Mouse (Mus musculus) CH12.LX (cell line): ENCODE measurements around the gene Atp5l.

ENCODE experiments used
- CTCF ChIP-seq, 2 experiments: IDR thresholded peaks in 1 of 2; conservative IDR thresholded peaks in 1 of 2; 2 replicates each; pipeline ENCODE4 v1.5.1; 2011 to 2012; ENCODE audit warnings: low read depth in 2 of 2, low read length in 2 of 2, improper control_type of control experiment in 1 of 2, inconsistent platforms in 1 of 2, mild to moderate bottlenecking in 1 of 2, moderate library complexity in 1 of 2
- EP300 ChIP-seq: IDR thresholded peaks from 2 replicates; pipeline ENCODE4 v1.6.1; 2011; ENCODE audit warnings: low read length, improper control_type of control experiment
- MAZ ChIP-seq: IDR thresholded peaks from 2 replicates; pipeline ENCODE4 v1.6.1; 2012; ENCODE audit warnings: low read depth, mild to moderate bottlenecking, inconsistent platforms, low read length, improper control_type of control experiment, moderate library complexity
- TCF12 ChIP-seq: IDR thresholded peaks from 2 replicates; pipeline ENCODE4 v1.6.1; 2014; ENCODE audit warnings: low read depth, mild to moderate bottlenecking, inconsistent platforms, low read length, improper control_type of control experiment
- USF1 ChIP-seq: IDR thresholded peaks from 2 replicates; pipeline ENCODE4 v1.6.1; 2014; ENCODE audit warnings: low read depth, mild to moderate bottlenecking, inconsistent platforms, low read length, improper control_type of control experiment

DNA sequence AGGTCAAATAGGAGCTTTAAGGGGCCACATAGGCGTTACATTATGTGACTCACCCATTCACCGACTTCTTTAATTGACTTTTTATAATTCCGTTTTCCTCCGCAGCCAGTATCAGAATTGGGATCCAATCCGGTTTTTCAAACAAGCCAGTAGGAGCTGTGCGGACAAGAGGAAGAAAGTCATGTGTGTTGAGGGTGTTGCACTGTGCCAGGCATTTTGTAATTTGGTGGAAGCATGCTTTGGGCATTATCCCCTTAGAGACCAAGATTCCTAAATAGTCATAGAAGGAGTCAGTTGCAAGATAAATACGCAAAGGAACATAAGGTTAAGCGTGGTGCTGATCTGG, 554 bp upstream of the Atp5l start:
- TF ChIP-seq EP300 (no peak), MAZ (no peak), CTCF (conservative IDR thresholded peaks at IDR 0.05 in 1 of 2, IDR thresholded peaks at IDR 0.05 in 1 of 2; ENCODE audit: low read depth in 2 of 2, low read length in 2 of 2) (no peak), TCF12 (no peak), USF1 (no peak)
